Mouse (Mus musculus) olfactory bulb, adult 2 months (tissue): Measurements from ENCODE around the gene Rabl3.

Experiments used
- CTCF ChIP-seq: fragments of 200-500 bp; IDR thresholded peaks from 2 replicates; pipeline ENCODE4 v1.5.1; 2012; ENCODE audit warnings: low read depth, mild to moderate bottlenecking, low read length, moderate library complexity; ENCODE audit not compliant: insufficient read depth
- POLR2A ChIP-seq: fragments of 200-500 bp; IDR thresholded peaks from 2 replicates; pipeline ENCODE4 v1.6.1; 2012; ENCODE audit warnings: mild to moderate bottlenecking, low read depth, low read length, moderate library complexity; ENCODE audit not compliant: insufficient read depth

- no peak for TF ChIP-seq CTCF
- no peak for TF ChIP-seq POLR2A
These were observed 35.6 kb downstream of the Rabl3 start for GRCm38 (mm10) chr16:37575325-37575724.
